Mouse (Mus musculus): ENCODE results near the gene Crlf2. TPM values are rescaled to one million over a fixed set of nuclear protein-coding genes. Genes with fewer than 3 reads are reported as not detected.
A peak's percentile ranks its signal among the peaks of the same experiment; 100 is the strongest.

Gene Crlf2
- 22.9 and 27.6 TPM in 2 replicates for total RNA-seq (2021)
- long read RNA-seq, experiment 1, transcript Crlf2-203 (8 exons, 1,405 nt) = minor isoform, 5 of 33 reads
- long read RNA-seq, experiment 1, transcript Crlf2-201 (8 exons, 1,323 nt) = major isoform, 14 of 33 reads
- long read RNA-seq, experiment 1, partial matches to known transcripts = 8 of 33 reads
- long read RNA-seq, experiment 1, other reads (novel, unspliced or antisense) = 6 of 33 reads
- long read RNA-seq, experiment 2, transcript Crlf2-201 (8 exons, 1,323 nt) = major isoform, 10 of 24 reads
- long read RNA-seq, experiment 2, transcript Crlf2-203 (8 exons, 1,405 nt) = minor isoform, 5 of 24 reads
- long read RNA-seq, experiment 2, partial matches to known transcripts = 1 of 24 reads
- long read RNA-seq, experiment 2, other reads (novel, unspliced or antisense) = 6 of 24 reads

DNA sequence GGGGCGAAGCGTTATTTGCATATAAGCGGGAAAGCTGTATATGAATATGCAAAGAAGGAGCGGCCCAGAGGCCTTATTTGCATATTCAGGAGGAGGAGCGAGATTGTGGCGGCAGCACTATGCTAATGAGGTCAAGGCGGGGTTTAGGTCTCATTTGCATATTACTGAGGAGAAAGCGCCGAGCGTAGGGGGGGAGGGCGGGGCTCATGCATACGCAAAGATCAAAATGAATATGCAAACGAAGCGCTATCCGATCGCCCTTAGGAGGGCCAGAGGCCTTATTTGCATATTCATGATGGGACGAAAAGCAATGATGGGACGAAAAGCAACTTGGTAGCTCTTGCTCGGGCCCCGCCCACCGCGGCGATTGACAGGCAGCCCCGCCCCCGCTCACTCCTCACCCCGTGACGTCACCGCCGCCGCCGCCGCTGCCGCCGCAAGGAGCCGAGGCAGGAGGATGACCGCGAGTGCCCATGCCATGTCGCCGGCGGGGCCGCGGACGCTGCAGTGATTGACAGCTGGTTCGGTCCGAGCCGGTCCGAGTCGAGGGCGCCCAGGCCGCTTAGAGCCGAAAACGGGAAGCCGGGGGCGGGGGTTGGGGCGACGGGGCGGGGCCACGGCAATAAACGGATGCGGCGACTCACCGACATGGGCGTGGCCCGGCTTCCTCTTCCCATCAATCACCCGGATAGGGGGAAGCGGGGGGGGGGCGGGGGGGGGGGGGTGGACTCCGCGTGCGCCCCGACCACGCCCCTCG, at the start of gene Crlf2:
TSS of gene Crlf2 (minus strand) at position 590 of the 757 bp plus-strand sequence.
- DNase-seq = peak; percentile 96

DNA sequence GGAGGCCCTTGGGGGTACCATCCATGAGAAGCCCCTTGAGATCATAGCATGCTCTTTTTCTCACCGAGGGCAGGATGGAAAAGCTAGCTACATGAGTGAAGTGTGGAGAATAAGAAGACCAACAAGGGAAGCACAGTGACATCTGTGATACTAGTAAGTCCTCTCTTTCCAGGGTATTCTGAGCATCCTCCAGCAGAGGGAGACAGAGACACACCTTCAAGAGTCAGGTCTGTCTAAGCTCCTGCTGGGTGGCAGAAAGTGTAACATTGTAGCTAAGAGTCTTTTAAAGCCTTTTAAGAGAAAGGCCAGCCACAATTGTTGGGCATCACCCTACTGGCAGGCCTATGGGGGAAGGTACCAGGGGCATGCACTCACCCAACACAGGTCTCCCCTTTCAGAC, 43.8 kb upstream of the Crlf2 start:
- peak; percentile 70 for DNase-seq

DNA sequence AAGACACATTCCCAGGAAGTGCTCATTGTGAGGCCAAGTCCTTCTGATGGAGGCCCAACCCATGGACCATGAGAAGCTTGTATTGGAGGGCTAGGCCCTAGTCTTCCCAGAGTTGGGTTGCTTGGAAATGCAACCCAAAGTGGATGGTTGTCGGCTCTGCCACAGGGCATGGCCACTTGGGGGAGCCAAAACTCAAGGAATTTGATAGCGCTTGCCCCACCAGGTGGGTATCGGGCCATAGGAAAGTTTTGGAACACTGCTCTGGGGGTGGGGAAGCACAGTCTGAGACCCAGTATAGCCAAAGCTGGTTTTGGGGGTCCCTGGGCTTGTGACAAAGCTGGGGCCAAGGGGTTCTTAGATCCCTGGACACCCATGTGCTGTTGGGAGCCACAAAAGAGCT, 42.3 kb upstream of the Crlf2 start:
- peak; percentile 61 for DNase-seq

DNA sequence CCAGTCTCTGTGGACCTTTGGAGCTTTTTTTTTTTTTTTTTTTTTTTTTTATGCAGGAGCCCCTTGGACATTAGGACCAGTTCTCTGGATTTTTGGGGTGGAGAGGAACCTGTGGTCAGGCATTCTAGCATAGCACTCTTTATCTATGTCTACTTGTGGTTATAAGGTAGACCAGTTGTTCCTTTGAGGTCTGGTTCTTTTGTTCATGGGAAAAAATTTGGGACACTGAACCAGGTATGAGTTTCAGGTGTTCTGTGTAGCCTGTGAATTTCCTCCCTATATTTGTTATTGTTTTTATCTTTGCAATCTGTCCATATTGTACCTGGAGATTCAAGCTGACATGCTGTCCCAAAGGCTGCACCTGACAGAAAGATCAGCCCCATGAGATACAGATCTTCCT, 40.1 kb upstream of the Crlf2 start:
- no peak for DNase-seq

GRCm38 (mm10) chr5:109596647-109597046, 37.9 kb upstream of the Crlf2 start:
- peak; percentile 53 for DNase-seq

GRCm38 (mm10) chr5:109562829-109563228, 4.0 kb upstream of the Crlf2 start:
- no peak for DNase-seq

GRCm38 (mm10) chr5:109559191-109559590, 398 bp upstream of the Crlf2 start:
- DNase-seq = no peak

- DNase-seq = no peak
These were observed 730 bp downstream of the Crlf2 start for GRCm38 (mm10) chr5:109558123-109558403.

DNA sequence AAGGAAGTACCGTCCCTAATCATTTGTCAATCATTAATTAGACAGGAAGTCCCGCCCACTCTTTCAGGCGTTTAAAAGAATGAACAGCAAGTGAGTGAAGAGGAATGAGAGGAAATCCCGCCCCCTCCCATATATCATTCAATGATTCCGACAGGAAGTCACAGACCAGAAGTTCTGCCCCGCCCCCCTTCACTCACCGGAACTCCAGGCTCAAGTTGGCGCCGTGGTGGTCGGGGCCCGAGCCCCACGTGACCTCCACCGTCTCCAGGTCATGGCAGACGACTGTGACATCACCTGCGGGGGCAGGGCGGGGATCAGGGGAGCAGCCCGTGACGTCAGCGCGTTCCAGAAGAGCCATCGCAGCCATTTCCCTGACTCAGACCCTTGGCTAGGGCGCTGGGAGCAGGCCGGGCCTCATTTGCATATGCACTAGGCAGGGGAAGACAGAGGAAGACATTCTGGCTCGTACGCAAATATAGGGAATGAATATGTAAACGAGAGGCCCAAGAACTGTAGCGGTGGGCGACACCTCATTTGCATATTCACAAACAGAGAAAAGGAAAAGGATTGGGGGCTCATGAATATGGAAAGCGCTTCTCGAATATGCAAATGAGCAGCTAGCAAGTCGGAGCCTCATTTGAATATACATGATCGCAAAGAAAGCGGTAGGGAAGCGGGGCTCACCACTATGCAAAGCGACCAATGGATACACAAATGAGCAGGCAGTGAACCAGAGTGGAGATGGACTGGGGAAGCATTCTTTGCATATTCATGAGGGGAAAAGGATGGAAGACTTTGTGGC, 1.3 kb downstream of the Crlf2 start:
- DNase-seq = peak; percentile 98

- peak; percentile 97 for DNase-seq
These were observed 2.0 kb downstream of the Crlf2 start for GRCm38 (mm10) chr5:109556591-109557320.

DNA sequence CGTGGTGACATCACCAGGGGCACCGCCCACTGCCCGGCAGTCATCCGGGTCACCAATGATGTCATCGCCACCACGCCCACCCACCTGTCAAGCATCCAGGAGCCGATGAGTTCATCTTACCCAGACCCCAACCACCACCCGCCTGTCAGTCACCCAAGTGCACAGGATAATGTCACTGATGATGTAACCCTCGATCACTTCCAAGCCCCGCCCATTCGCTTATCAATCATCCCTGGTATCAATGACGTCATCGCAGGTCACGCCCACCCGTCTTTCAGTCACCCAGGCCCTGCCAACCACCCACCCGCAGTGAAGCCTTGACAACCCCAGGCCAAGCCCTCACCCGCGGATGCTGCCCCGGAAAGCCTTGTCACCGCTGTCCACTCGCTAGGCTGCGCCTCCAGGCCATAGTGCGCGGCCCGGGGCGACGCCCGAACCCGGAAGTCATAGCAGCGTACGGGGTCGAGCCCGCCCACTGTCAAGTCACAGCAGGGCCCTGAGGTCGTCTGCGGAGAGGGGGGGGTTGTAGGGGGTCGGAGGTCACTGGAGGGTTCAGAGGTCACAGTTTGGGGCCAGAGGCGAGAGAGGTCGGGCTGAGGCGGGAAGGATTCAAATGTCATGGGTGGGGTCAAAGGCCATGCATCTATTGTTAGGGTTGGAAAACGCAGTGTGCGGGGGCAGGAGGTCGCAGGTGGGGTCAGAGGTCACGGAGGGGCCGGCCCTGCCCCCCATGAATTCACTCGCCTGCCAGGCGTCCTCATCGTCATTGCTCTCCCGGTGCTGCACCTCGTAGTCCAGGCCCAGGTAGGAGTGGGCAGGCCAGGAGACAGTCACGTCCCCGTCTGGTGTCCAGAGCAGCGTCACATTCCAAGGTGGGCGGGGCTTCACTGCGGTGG, 2.9 kb downstream of the Crlf2 start:
- DNase-seq = peak; percentile 31

- peak; percentile 28 for DNase-seq
These were observed 3.5 kb downstream of the Crlf2 start for GRCm38 (mm10) chr5:109555236-109555675.

GRCm38 (mm10) chr5:109554091-109555050, 4.4 kb downstream of the Crlf2 start:
- peak; percentile 41 for DNase-seq

- DNase-seq = peak; percentile 37
These were observed 5.4 kb downstream of the Crlf2 start for GRCm38 (mm10) chr5:109553160-109553930.

DNA sequence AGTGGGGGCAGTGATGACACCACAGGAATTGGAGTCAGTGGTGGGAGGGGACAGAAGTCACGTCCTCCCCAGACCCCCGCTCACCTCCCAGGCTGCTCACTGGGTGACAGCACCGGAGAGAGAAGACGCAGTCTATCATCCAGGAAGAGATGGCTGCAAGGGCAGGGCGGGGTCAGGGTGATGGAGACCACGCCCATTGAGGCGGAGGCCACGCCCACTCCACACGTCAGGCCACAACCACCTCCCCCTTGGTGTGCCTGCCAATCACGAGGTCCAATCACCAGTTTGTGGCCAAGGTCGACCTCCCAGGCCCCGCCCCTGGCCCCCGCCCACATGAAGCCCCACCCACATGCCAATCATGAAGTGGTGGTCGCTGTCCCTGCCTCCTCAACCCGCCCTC, 6.3 kb downstream of the Crlf2 start:
- DNase-seq = peak; percentile 8

GRCm38 (mm10) chr5:109552116-109552515, 6.7 kb downstream of the Crlf2 start:
- DNase-seq = no peak

DNA sequence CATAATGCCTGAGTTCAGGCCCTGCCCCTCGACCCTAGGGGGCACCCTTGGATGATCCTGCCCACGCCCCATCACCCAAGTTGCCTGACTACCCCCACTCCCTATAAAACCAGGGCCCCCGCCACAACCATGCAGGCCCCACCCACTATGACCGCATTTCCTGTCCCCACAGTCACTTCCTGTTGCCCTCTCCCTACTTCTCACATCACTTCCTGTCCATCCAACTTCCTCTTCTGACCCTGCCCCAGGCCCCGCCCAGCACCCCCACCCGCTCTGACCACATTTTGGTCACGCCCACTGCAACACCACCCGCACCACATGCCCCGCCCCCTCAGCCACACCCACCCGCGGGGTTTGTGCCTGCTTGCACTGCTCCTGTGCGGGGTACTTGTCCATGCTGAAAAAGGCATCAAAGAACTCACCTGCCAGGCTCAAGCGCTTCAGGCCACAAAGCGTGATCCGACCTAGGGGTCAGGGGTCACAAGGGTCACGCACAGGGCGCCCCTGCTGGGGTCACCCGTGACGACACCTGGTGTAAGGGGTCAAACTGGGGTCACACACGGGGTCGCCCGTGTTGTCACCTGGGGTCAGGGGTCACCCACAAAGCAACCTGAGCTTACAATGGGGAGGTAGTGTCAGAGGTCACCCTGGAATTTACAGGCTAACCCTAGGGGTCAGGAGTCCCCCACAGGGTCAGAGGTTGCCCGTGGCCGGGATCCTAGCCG, 7.6 kb downstream of the Crlf2 start:
- peak; percentile 20 for DNase-seq
